Mouse (Mus musculus) G1E (cell line): ENCODE measurements around the gene Spz1.

Experiments used
- CTCF ChIP-seq: IDR thresholded peaks from 2 replicates; pipeline ENCODE4 v1.5.1; 2012; ENCODE audit warnings: low read depth, low read length, inconsistent platforms, mixed read lengths
- GATA1 ChIP-seq: IDR thresholded peaks from 2 replicates; pipeline ENCODE4 v1.6.1; 2012; ENCODE audit warnings: borderline replicate concordance, low read length, inconsistent platforms, mixed read lengths
- POLR2AphosphoS5 ChIP-seq: IDR thresholded peaks from 2 replicates; pipeline ENCODE4 v1.6.1; 2012; ENCODE audit warnings: low read depth, low read length, inconsistent platforms; ENCODE audit not compliant: insufficient replicate concordance
- TAL1 ChIP-seq: conservative IDR thresholded peaks from 2 replicates; pipeline ENCODE4 v1.6.1; 2012; ENCODE audit warnings: low read depth, low read length, inconsistent platforms, mixed read lengths

GRCm38 (mm10) chr13:92610311-92611221 is 34.6 kb upstream of the Spz1 start, which contains the start of gene Serinc5:
- no peak for TF ChIP-seq POLR2AphosphoS5
- TF ChIP-seq GATA1 = no peak
- TF ChIP-seq TAL1 = no peak
- no peak for TF ChIP-seq CTCF
